Mouse (Mus musculus) heart, embryonic 13.5 days (tissue): Measurements from ENCODE around the gene Rgs9. TPM values are rescaled to one million over a fixed set of nuclear protein-coding genes. Genes with fewer than 3 reads are reported as not detected.
"Not testable (repeated sequence)": the region's sequence is repeated elsewhere in the genome, so short reads cannot be mapped to it uniquely, and the experiment has no call there.

ENCODE experiments used
- ATAC-seq: fragments of 200-750 bp; cut with Nextera tagmentation; 2 replicates; pipeline ENCODE4 v1.8.0; 2017; ENCODE audit warnings: moderate TSS enrichment; ENCODE audit not compliant: insufficient number of reproducible peaks, low FRiP score, low TSS enrichment; ENCODE audit errors: extremely low read depth
- H3K27ac ChIP-seq: fragments of 300-500 bp; sonication (generic); replicated peaks from 2 replicates; pipeline ENCODE4 v1.5.1; 2015; ENCODE audit warnings: moderate library complexity, mild to moderate bottlenecking, inconsistent platforms
- H3K27me3 ChIP-seq: fragments of 300-500 bp; sonication (generic); replicated peaks from 2 replicates; pipeline ENCODE4 v1.6.1; 2015; ENCODE audit warnings: mild to moderate bottlenecking, inconsistent platforms
- H3K36me3 ChIP-seq: fragments of 300-500 bp; sonication (generic); 2 replicates; pipeline ENCODE4 v1.6.1; 2015; ENCODE audit warnings: mild to moderate bottlenecking, inconsistent platforms
- H3K4me1 ChIP-seq: fragments of 300-500 bp; sonication (generic); 2 replicates; pipeline ENCODE4 v1.6.1; 2015; ENCODE audit warnings: inconsistent platforms
- H3K4me2 ChIP-seq: fragments of 300-500 bp; sonication (generic); 2 replicates; pipeline ENCODE4 v1.6.1; 2015; ENCODE audit warnings: inconsistent platforms, mild to moderate bottlenecking, moderate library complexity
- H3K4me3 ChIP-seq: fragments of 300-500 bp; sonication (generic); 2 replicates; pipeline ENCODE4 v1.5.1; 2015; ENCODE audit warnings: moderate library complexity, mild to moderate bottlenecking, inconsistent platforms
- H3K9ac ChIP-seq: fragments of 300-500 bp; sonication (generic); 2 replicates; pipeline ENCODE4 v1.6.1; 2015; ENCODE audit warnings: inconsistent platforms, mild to moderate bottlenecking, moderate library complexity
- H3K9me3 ChIP-seq: fragments of 300-500 bp; sonication (generic); 2 replicates; pipeline ENCODE4 v1.6.1; 2016; ENCODE audit warnings: inconsistent platforms
- WGBS: fragments of 180-500 bp; shearing (Covaris S2); methylation state at CpG from one replicate; pipeline ENCODE4 v1.1.7; 2015; ENCODE audit warnings: mixed read lengths; 5-methylcytosine and 5-hydroxymethylcytosine counted together
- polyA plus RNA-seq: library from polyadenylated mRNA; unstranded; fragments of >200 nt; fragmentation: Nextera tagmentation; extraction: Ambion mirVana; gene quantifications from 2 replicates; pipeline ENCODE4 v1.2.1, GENCODE M21; 2015

Gene Rgs9
- polyA plus RNA-seq, 1 experiment from 2014 or later, result 0.64 TPM

DNA sequence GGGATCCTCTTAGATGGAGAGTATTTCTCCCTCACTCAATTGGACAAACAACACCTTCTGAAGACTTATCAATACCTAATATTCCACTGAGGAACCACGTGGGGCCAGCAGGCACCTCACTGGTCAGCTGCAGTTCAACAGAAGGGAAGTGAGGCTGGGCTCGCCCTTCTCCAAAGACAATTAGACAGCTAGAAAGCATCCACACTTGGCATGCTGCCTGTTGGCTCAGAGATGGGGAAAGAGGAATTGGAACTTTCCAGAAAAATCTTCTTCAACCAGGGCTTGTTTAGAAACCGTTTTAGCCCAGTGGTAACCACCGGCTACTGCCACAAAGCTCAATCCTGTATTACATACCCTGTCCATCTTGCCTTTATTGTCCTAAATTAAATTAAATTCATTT, 4.4 kb upstream of the Rgs9 start:
- H3K4me3 ChIP-seq, result no peak overlapping the region
- H3K27ac ChIP-seq, result no peak overlapping the region
- H3K4me1 ChIP-seq, result peaks cover 4% of the 10 kb centered on the region
- H3K9me3 ChIP-seq, result no peaks in the 10 kb centered on the region
- no peak overlapping the region for H3K4me2 ChIP-seq
- no peak overlapping the region for H3K9ac ChIP-seq
- peaks cover 31% of the 10 kb centered on the region for H3K27me3 ChIP-seq
- no peak for ATAC-seq
- WGBS, result 45% methylated on average over 4 of the region's 4 CpGs
- no peaks in the 10 kb centered on the region for H3K36me3 ChIP-seq

GRCm38 (mm10) chr11:109297031-109297430, 898 bp downstream of the Rgs9 start:
- Histone ChIP-seq H3K4me3 (no peak overlapping the region), H3K9ac (no peak overlapping the region), H3K4me1 (peaks cover 5% of the 10 kb centered on the region), H3K27me3 (peaks cover 50% of the 10 kb centered on the region), H3K27ac (no peak overlapping the region), H3K9me3 (no peaks in the 10 kb centered on the region), H3K36me3 (no peaks in the 10 kb centered on the region), H3K4me2 (no peak overlapping the region)
- no peak for ATAC-seq
- WGBS, result 72% methylated on average over 7 of the region's 7 CpGs

GRCm38 (mm10) chr11:109292056-109292455, 5.9 kb downstream of the Rgs9 start:
- Histone ChIP-seq H3K27me3 (peaks cover 16% of the 10 kb centered on the region), H3K4me2 (no peak overlapping the region), H3K36me3 (no peaks in the 10 kb centered on the region), H3K9me3 (no peaks in the 10 kb centered on the region), H3K4me1 (no peaks in the 10 kb centered on the region), H3K27ac (no peak overlapping the region), H3K9ac (no peak overlapping the region), H3K4me3 (no peak overlapping the region)
- ATAC-seq, result no peak
- 65% methylated on average over 3 of the region's 3 CpGs for WGBS

DNA sequence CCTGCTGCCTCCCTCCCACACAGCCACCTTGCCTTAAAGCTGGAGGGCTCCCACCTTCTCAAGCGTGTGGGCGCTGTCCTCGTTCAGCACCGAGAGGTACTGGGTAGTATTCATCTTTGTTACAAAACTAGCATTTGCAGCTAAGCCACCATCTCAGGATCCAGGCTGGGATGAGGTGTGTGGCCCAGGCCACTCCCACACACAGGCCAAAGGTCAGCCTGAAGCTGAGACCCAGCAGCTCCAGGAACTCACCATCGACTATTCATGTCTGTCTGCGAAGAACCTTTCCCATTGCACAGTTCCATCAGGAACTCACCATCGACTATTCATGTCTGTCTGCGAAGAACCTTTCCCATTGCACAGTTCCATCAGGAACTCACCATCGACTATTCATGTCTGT, 8.6 kb downstream of the Rgs9 start:
- not testable (repeated sequence) for ATAC-seq, H3K27me3 ChIP-seq
- WGBS, result 76% methylated on average over 9 of the region's 9 CpGs

DNA sequence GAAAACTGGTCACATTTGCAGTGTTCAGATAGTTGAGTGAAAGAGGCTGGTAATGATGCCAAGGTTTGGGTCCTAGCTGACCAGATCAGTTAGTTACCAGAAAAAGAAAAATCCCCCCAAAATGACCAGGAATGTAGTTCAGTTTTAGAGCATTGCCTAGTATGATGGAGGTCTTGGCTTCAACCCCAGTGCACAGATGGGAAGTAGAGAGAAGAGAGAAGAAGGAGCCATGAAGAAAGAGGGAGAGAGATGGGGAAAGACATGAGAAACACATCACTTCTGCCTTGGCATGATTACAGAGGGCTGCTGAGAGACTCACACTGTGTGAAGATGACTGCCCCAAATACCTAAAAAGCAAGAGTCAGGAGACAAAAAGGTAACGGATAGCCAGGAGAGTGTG, 13.1 kb downstream of the Rgs9 start:
- ATAC-seq, result no peak

More for the DNA sequence above, 8.6 kb downstream of the Rgs9 start:
- not testable (repeated sequence) for H3K4me1 ChIP-seq, H3K4me3 ChIP-seq, H3K9me3 ChIP-seq, H3K36me3 ChIP-seq, H3K27ac ChIP-seq, H3K4me2 ChIP-seq, H3K9ac ChIP-seq

GRCm38 (mm10) chr11:109278186-109278585, 19.7 kb downstream of the Rgs9 start:
- WGBS, result 35% methylated on average over 7 of the region's 7 CpGs
- H3K27me3 ChIP-seq, result no peaks in the 10 kb centered on the region

More for the DNA sequence above, 13.1 kb downstream of the Rgs9 start:
- Histone ChIP-seq H3K4me3 (no peak overlapping the region), H3K9ac (no peak overlapping the region), H3K36me3 (no peaks in the 10 kb centered on the region), H3K27me3 (no peaks in the 10 kb centered on the region; the same call in 1 of the 2 replicates), H3K4me1 (no peaks in the 10 kb centered on the region), H3K9me3 (no peaks in the 10 kb centered on the region), H3K4me2 (no peak overlapping the region), H3K27ac (no peak overlapping the region)
- 96% methylated on average over 1 of the region's 1 CpGs for WGBS

DNA sequence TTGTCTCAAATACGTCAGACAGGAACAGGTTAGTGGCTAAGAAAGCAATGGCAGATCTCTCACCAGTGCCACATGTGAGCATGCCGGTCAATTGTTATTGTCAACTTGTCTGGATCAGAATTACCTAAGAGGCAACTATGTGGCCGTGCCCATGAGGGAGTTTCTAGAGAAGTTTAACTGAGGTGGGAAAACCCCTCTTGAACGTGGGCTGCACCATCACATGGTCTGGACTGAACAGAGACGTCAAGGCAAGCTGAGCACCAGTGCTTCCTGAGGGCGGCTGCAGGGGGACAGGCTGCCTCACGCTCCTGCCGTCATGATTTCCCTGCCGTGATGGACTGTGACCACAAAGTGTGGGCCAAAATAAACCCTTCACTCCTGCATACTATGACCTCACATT, 26.5 kb downstream of the Rgs9 start:
- ATAC-seq, result no peak
- no peaks in the 10 kb centered on the region for H3K36me3 ChIP-seq
- no peaks in the 10 kb centered on the region; the same call in 1 of the 2 replicates for H3K27me3 ChIP-seq
- H3K9ac ChIP-seq, result no peak overlapping the region
- no peak overlapping the region for H3K27ac ChIP-seq
- no peak overlapping the region for H3K4me3 ChIP-seq
- H3K4me2 ChIP-seq, result no peak overlapping the region
- H3K4me1 ChIP-seq, result peaks cover 5% of the 10 kb centered on the region; the same call in 1 of the 2 replicates
- WGBS, result 84% methylated on average over 9 of the region's 9 CpGs
- no peaks in the 10 kb centered on the region for H3K9me3 ChIP-seq

More at GRCm38 (mm10) chr11:109278186-109278585, 19.7 kb downstream of the Rgs9 start:
- H3K36me3 ChIP-seq, result no peaks in the 10 kb centered on the region
- ATAC-seq, result no peak
- H3K27ac ChIP-seq, result no peak overlapping the region; the same call in 1 of the 2 replicates
- no peaks in the 10 kb centered on the region for H3K9me3 ChIP-seq
- no peak overlapping the region for H3K4me3 ChIP-seq
- peaks cover 10% of the 10 kb centered on the region for H3K4me1 ChIP-seq
- H3K9ac ChIP-seq, result no peak overlapping the region
- H3K4me2 ChIP-seq, result no peak overlapping the region

GRCm38 (mm10) chr11:109270366-109270765, 27.6 kb downstream of the Rgs9 start:
- H3K9me3 ChIP-seq, result no peaks in the 10 kb centered on the region
- no peak overlapping the region for H3K4me3 ChIP-seq
- H3K27me3 ChIP-seq, result no peaks in the 10 kb centered on the region; the same call in 1 of the 2 replicates
- WGBS, result 76% methylated on average over 8 of the region's 8 CpGs
- H3K4me2 ChIP-seq, result no peak overlapping the region
- H3K4me1 ChIP-seq, result peaks cover 5% of the 10 kb centered on the region; the same call in 1 of the 2 replicates
- no peak overlapping the region for H3K9ac ChIP-seq
- H3K27ac ChIP-seq, result no peak overlapping the region
- no peak for ATAC-seq
- H3K36me3 ChIP-seq, result no peaks in the 10 kb centered on the region

DNA sequence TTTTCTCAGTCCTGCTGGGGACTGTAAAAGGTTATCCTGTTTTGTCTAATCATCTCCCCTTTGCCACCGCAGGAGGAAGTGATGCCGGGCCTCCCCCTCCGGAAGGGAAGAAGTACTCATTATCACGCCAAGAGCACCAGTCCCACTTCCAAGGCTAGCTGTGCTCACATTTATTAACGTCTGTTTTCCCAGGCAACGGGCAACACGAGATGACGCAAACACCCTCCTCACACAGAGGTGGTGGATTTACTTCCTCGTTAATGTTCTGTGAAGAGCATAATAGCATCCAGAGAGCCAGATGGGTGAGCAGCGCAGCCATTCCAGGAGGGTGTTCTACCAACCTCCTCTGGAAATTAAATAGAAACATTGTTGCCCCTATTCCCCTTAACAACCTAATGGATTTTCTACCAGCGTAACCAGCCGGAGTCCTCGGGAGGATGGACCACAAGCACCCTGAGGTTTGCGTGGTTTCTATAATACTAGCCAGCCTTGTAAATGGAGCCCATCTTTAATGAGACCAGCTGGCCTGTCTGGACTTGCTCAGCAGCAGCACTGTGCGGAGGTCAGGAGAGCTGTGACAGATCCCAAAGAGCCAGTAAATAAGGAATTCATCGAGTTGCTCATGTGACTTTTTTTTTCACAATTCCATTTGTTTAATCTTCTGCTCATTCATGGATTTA, 28.1 kb downstream of the Rgs9 start:
- no peak overlapping the region for H3K9ac ChIP-seq
- 56% methylated on average over 16 of the region's 16 CpGs for WGBS

DNA sequence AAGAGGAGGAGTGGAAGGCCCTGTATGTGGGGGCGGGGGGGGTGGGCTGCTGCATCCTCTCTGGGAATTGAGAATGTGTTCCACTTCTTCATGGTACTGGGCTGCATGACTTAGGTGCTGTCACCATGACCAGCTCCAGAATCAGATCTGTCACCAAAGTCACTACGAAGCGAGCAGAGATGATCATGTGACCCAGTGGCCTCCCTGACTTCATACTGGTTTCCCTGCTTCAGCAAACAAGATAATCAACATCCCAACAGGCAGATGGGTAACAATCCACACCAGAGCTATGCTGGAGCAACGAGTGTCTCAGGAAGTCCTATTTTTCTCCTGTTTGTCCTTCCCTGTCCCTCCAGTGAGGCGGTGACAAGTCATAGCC, 28.7 kb downstream of the Rgs9 start:
- no peaks in the 10 kb centered on the region for H3K9me3 ChIP-seq
- 46% methylated on average over 5 of the region's 5 CpGs for WGBS
- H3K27ac ChIP-seq, result no peak overlapping the region
- H3K36me3 ChIP-seq, result no peaks in the 10 kb centered on the region
- ATAC-seq, result no peak
- H3K4me2 ChIP-seq, result no peak overlapping the region
- no peak overlapping the region for H3K9ac ChIP-seq
- peaks cover 5% of the 10 kb centered on the region; the same call in 1 of the 2 replicates for H3K4me1 ChIP-seq
- no peak overlapping the region for H3K4me3 ChIP-seq
- H3K27me3 ChIP-seq, result no peaks in the 10 kb centered on the region; the same call in 1 of the 2 replicates

More for the DNA sequence above, 28.1 kb downstream of the Rgs9 start:
- Histone ChIP-seq H3K4me3 (no peak overlapping the region), H3K27me3 (no peaks in the 10 kb centered on the region; the same call in 1 of the 2 replicates), H3K4me2 (no peak overlapping the region), H3K27ac (no peak overlapping the region), H3K4me1 (peaks cover 5% of the 10 kb centered on the region; the same call in 1 of the 2 replicates), H3K9me3 (no peaks in the 10 kb centered on the region), H3K36me3 (no peaks in the 10 kb centered on the region)
- no peak for ATAC-seq

DNA sequence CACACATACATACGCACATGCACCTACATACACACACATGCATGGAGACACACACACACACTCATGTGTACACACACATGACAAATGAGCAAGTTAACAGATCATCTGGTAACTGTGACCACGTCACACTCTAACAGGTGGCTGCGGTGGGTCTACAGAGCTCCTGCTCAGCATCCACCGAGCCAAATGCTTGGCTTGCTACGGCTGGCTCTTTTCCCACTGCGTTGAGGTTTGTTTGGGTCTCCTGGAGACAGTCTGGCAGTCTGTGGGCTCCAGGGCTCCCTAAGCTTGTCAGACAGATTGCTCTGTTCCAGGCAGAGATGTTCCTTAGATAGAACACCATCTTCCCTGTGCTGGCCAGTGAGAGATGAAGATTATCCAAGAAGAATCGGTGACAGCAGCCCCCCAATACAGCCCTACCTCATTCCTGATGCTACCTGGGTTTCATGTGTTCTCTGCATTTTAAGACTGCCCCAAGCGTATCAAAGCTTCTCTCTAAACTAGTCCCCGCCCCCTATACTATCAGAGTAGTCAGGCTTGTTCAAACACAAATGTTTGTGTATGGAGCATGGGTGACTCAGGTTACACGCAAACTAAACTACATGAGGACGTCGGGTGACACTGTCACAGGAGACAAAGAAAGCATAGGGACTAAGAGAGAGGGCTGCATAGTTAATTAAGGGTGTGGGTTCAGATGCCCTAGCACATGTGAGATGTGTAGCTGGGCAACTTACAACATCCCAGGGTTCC, 31.6 kb downstream of the Rgs9 start:
- Histone ChIP-seq H3K4me1 (peaks cover 5% of the 10 kb centered on the region; the same call in 1 of the 2 replicates), H3K27me3 (no peaks in the 10 kb centered on the region; the same call in 1 of the 2 replicates), H3K4me3 (no peak overlapping the region), H3K4me2 (no peak overlapping the region), H3K9me3 (peaks cover 1% of the 10 kb centered on the region; the same call in 1 of the 2 replicates), H3K9ac (no peak overlapping the region), H3K27ac (no peak overlapping the region), H3K36me3 (no peaks in the 10 kb centered on the region)
- no peak for ATAC-seq
- WGBS, result 76% methylated on average over 12 of the region's 12 CpGs
